Mouse (Mus musculus) liver, embryonic 14.5 days (tissue): Measurements from ENCODE around the gene Cuta.
"Not testable (repeated sequence)": the region's sequence is repeated elsewhere in the genome, so short reads cannot be mapped to it uniquely, and the experiment has no call there.

Source experiments
- CTCF ChIP-seq: IDR thresholded peaks from 2 replicates; pipeline ENCODE4 v1.5.1; 2016; ENCODE audit warnings: antibody characterized with exemption, low read depth, control low read depth
- EP300 ChIP-seq: IDR thresholded peaks from 2 replicates; pipeline ENCODE4 v1.6.1; 2016; ENCODE audit warnings: antibody characterized with exemption, low read depth

DNA sequence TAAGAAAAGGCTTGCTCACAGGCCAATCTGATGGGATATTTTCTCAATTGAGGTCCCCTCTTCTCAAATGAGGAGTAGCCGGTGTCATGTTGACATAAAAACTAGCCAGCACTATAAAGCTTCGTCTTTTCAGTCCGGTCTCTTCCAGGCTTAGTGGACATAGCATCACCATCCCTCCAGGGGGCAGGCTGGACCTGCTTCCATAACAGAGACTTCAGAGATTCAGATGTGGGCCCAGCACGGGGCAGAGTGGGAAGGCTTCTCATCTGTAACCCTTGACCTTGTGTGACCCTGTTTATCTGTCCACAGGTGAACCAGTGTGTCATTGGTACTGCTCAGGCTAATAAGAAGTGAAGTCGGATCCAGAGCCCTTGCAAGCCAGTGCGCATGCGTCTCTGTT lies 7.6 kb downstream of the Cuta start:
- peak; percentile 65 for TF ChIP-seq CTCF
- not testable (repeated sequence) for TF ChIP-seq EP300
